Mouse (Mus musculus): Measurements from ENCODE around the gene Slc17a3.

GRCm38 (mm10) chr13:23799405-23799804 lies 39.8 kb upstream of the Slc17a3 start:
- TF ChIP-seq GATA1 (IDR thresholded peaks at IDR 0.05; ENCODE audit: borderline replicate concordance, low read length) (no peak), FLI1 (IDR thresholded peaks at IDR 0.05; ENCODE audit: low read length) (no peak)
